Mouse (Mus musculus): ENCODE measurements around the gene Mettl11b. TPM values are rescaled to one million over a fixed set of nuclear protein-coding genes. Genes with fewer than 3 reads are reported as not detected.

Gene Mettl11b
- total RNA-seq, 2 experiments from 2014 or later = 4.1 to 6.2 TPM

- intact Hi-C loops (cut with DNase I; ENCODE audit: low total_unique reads) = no loop called here
- DNase-seq = no peak
These were observed 67.1 kb downstream of the Mettl11b start for GRCm38 (mm10) chr1:163657766-163658534.

GRCm38 (mm10) chr1:163657056-163657455 is 68.0 kb downstream of the Mettl11b start:
- intact Hi-C loops (cut with DNase I; ENCODE audit: low total_unique reads) = no loop called here
- DNase-seq = no peak

DNA sequence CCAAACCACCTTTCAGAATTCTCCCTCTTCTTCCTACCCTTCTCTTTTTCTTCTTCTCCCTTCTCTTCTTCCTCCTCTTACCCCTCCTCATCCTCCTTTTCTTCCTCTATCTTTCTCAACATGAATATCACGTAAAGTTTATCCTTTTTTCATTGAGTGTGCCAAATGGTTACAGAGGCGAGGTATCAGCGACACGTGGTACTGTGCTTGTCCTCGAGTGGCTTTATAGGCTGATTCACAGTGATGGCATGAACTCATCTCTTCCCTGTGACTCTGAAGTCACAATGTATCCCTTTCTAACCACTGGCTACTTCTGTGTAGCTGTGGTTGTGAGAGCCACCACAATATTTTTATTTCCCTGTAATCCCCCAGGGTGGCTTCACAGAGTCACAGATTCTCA is 68.6 kb downstream of the Mettl11b start:
- intact Hi-C loops (cut with DNase I; ENCODE audit: low total_unique reads) = no loop called here
- no peak for DNase-seq

Other genes starting within 250 kb of the Mettl11b start
- 10 to 100 TPM; 12.4 to 13.1 TPM for gene Kifap3, start 54.4 kb upstream of the Mettl11b start, total RNA-seq (2021)
- gene Scyl3, start 203.9 kb upstream of the Mettl11b start, total RNA-seq (2021) = 1 to 10 TPM; 4.0 to 5.2 TPM